Mouse (Mus musculus): ENCODE data around the gene Kcng1. TPM values are rescaled to one million over a fixed set of nuclear protein-coding genes. Genes with fewer than 3 reads are reported as not detected.

Kcng1 gene
- 0.18 and 0.48 TPM in 2 replicates for polyA plus RNA-seq (2015; fragmentation: Nextera tagmentation; extraction: Ambion mirVana)

DNA sequence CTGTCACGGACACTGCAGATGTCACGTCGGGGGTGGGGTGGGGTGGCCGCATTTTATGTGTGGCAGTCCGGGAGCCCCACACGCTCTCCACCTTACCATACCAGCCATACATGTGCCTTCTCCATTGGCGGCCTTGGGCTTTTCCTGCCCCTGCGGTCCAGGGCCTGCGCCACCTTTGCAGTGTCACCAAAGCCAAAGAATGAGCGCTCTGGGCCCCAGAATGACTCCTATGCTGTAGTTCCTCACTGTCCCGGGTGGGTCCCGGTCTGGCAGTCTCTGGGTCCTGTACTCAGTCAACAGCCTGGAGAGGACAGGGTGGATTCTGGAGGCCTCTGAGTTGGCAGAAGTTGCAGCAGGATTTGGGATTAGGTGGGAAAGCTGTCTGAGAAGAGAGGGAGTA is at the start of gene Kcng1:
Gene Kcng1, minus strand, starts transcription at position 155 of the 400 bp plus-strand sequence.
- Histone ChIP-seq H3K4me1 (replicated peaks) (peaks cover 20% of the 10 kb centered on the region), H3K27me3 (peaks cover 96% of the 10 kb centered on the region), H3K9ac (peak within 1 kb of the TSS; percentile 9), H3K4me3 (peak within 1 kb of the TSS; percentile 50), H3K36me3 (no peaks in the 10 kb centered on the region), H3K9me3 (replicated peaks) (peaks cover 7% of the 10 kb centered on the region), H3K4me2 (peak within 1 kb of the TSS; percentile 91), H3K27ac (no peak within 1 kb of the TSS)
- ATAC-seq (replicated peaks; ENCODE audit: insufficient number of reproducible peaks, insufficient read depth, low FRiP score, low read depth), result no peak
- WGBS, result 20% methylated on average over 12 of the region's 12 CpGs

DNA sequence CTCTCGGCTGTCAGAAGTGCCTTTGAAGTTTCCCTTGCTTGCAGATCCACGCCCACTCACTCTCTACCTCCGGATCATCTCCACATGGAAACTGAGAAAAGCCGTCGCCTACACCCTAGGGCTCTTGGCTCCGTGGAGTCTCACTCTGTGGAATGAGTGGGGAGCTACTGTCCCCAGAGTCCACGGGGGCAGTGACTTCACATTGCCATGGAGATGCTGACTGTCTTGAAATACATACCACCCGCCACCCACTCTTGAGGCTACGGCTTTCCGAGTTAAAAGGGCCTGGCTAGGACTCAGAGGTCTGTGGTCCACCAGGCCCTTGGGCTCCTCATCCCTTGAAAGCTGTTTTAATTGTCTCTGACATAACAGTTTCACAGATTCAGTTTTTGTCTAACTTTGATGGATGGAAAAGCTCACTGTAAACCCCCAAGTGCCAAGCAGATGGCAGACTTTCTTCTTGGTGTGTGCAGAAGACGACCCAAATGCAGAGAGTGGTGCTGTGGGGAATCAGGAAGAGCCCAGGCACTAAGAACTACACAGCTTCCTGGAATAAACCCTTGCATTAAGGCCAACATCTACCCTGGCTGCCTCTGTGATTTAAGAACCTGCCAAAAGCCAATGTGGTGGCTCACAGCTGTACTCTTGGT is 49.0 kb upstream of the Kcng1 start:
- ATAC-seq (replicated peaks; ENCODE audit: insufficient number of reproducible peaks, insufficient read depth, low FRiP score, low read depth), result no peak
- no peaks in the 10 kb centered on the region for H3K9me3 ChIP-seq (replicated peaks)
- no peak overlapping the region for H3K27ac ChIP-seq
- WGBS, result 62% methylated on average over 11 of the region's 11 CpGs
- peaks cover 4% of the 10 kb centered on the region; the same call in 1 of the 2 replicates for H3K27me3 ChIP-seq
- H3K4me2 ChIP-seq, result no peak overlapping the region
- peaks cover 8% of the 10 kb centered on the region; the same call in 1 of the 2 replicates for H3K4me1 ChIP-seq (replicated peaks)
- H3K9ac ChIP-seq, result no peak overlapping the region
- H3K4me3 ChIP-seq, result no peak overlapping the region
- H3K36me3 ChIP-seq, result no peaks in the 10 kb centered on the region

DNA sequence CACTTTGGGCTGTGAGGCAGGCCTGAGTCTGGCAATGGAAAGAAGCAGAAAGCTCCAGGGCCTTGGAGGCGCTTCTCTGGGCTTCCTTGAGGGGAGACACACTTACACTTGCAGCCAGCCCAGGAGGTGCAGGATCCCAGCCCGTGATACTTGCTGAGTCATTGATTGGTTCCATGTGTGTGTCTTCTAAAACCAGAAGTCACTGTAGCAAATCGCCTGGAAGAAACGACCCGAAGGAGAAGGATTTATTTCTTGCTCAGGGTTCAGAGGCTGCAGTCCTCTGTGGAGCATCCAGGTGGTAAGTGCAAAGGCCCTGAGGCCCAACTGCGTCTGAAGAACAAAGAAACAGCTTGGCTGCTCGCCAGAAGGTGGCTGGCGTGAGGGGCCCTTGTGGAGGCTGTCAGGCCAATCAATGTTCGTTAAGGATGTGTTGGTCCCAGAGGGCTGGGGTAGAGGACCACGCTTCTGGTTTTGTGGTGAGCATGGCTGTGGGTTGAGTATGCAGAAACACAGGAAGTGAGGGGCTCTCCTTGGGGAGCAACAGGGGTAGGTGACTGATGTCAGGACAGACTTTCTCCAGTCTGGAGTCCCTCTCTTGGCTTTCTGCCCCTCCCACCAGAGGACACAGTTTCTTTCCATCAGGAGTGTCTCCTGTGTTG is 40.3 kb upstream of the Kcng1 start:
- 65% methylated on average over 10 of the region's 10 CpGs for WGBS
- Histone ChIP-seq H3K27ac (no peak overlapping the region), H3K36me3 (no peaks in the 10 kb centered on the region), H3K9ac (no peak overlapping the region), H3K4me2 (no peak overlapping the region), H3K4me1 (replicated peaks) (no peaks in the 10 kb centered on the region), H3K27me3 (peaks cover 22% of the 10 kb centered on the region), H3K4me3 (no peak overlapping the region), H3K9me3 (replicated peaks) (no peaks in the 10 kb centered on the region; the same call in 1 of the 2 replicates)
- no peak for ATAC-seq (replicated peaks; ENCODE audit: insufficient number of reproducible peaks, insufficient read depth, low FRiP score, low read depth)

DNA sequence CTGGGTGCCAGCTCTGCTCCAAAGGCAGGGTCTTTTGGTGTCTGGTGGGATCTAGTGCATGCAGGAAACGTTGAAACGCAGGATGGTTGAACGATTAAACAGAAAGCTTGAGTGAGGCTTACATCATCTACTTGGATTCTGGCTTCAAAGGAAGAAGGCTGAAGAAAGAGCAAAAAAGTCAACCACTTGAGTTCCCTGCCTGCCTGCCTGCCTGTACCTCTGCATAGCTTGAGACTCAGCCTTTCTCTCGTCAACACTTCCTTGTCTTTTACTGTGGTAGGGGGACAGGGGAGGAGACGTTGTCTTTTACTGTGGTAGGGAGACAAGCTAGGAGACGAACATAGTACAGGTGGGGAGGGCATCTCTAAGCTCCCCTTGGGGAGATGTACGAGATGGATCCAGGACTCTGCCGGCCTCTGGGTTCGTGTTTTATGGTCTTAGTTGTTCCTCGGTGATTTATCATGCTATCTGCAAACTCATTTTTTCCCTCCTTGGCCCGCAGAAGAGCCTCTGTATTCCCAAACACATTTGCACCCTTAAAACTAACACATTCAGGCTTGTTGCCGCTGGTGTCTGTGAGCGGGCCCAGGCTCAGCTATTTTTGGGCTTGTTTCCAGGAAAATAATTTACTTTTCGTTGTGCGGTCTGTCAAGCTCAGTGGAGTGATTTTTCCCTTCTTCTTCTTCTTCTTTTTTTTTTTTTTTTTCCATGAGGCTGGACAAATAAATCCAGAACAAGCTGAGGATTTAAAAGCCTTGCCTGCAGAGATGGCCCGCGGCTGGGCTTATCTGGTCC is 39.0 kb upstream of the Kcng1 start:
- H3K4me3 ChIP-seq, result no peak overlapping the region
- no peak overlapping the region for H3K4me2 ChIP-seq
- WGBS, result 58% methylated on average over 17 of the region's 17 CpGs
- H3K27ac ChIP-seq, result no peak overlapping the region
- H3K36me3 ChIP-seq, result no peaks in the 10 kb centered on the region
- no peak overlapping the region for H3K9ac ChIP-seq
- no peaks in the 10 kb centered on the region for H3K4me1 ChIP-seq (replicated peaks)
- peaks cover 34% of the 10 kb centered on the region for H3K27me3 ChIP-seq
- no peak for ATAC-seq (replicated peaks; ENCODE audit: insufficient number of reproducible peaks, insufficient read depth, low FRiP score, low read depth)
- H3K9me3 ChIP-seq (replicated peaks), result no peaks in the 10 kb centered on the region; the same call in 1 of the 2 replicates

DNA sequence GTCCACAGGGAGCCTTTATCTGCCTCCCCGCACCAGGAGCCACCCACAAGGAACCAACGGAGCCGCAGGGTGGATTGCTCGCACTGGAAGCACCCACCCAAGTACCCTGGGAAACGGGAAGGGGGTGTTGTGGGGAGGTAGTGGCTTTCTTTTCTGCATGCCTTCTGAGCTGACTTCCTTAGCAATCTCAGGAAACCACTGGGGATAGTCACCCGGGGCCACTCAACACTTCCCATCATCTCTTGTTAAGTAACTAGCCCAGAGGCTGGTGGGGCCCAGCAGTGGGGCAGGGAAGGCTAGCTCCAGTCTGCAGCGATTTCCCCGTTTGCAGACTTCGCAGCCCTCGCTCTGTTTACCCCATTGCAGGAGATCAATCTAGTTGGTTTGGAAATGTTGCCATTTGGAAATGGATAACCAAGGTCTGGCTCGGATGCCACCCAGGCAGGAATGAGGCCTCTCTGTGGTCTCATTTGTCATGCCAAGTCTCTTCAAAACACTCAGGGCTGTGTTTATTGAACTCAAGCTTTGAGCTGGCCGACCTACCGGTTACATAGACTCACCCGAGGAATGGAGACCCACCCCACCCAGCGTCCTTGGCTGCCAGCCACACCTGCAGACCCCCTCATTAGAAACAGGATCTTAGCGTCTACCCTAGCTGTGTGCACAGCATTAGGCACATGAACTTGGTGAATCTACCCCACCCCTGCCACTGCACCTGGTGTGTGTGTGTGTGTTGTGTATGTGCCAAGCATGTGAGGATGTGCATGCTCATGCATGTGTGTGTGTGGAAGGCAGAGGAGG is 33.3 kb upstream of the Kcng1 start:
- Histone ChIP-seq H3K9me3 (replicated peaks) (no peaks in the 10 kb centered on the region), H3K4me1 (replicated peaks) (no peaks in the 10 kb centered on the region), H3K4me2 (no peak overlapping the region), H3K27me3 (peaks cover 51% of the 10 kb centered on the region), H3K27ac (no peak overlapping the region), H3K36me3 (no peaks in the 10 kb centered on the region), H3K9ac (no peak overlapping the region), H3K4me3 (no peak overlapping the region)
- WGBS, result 44% methylated on average over 16 of the region's 16 CpGs
- no peak for ATAC-seq (replicated peaks; ENCODE audit: insufficient number of reproducible peaks, insufficient read depth, low FRiP score, low read depth)

- WGBS, result 38% methylated on average over 4 of the region's 4 CpGs
- no peak overlapping the region for H3K4me3 ChIP-seq
- H3K9ac ChIP-seq, result no peak overlapping the region
- no peaks in the 10 kb centered on the region for H3K4me1 ChIP-seq (replicated peaks)
- ATAC-seq (replicated peaks; ENCODE audit: insufficient number of reproducible peaks, insufficient read depth, low FRiP score, low read depth), result no peak
- no peaks in the 10 kb centered on the region for H3K9me3 ChIP-seq (replicated peaks)
- no peak overlapping the region for H3K4me2 ChIP-seq
- no peaks in the 10 kb centered on the region for H3K36me3 ChIP-seq
- peaks cover 38% of the 10 kb centered on the region for H3K27me3 ChIP-seq
- H3K27ac ChIP-seq, result no peak overlapping the region
Measured at GRCm38 (mm10) chr2:168312504-168312903, 31.0 kb upstream of the Kcng1 start.

GRCm38 (mm10) chr2:168311006-168311405 is 29.5 kb upstream of the Kcng1 start:
- H3K4me2 ChIP-seq, result no peak overlapping the region
- no peak overlapping the region for H3K27ac ChIP-seq
- H3K9ac ChIP-seq, result no peak overlapping the region
- H3K27me3 ChIP-seq, result peaks cover 38% of the 10 kb centered on the region
- H3K36me3 ChIP-seq, result no peaks in the 10 kb centered on the region
- WGBS, result 89% methylated on average over 16 of the region's 16 CpGs
- no peaks in the 10 kb centered on the region for H3K9me3 ChIP-seq (replicated peaks)
- ATAC-seq (replicated peaks; ENCODE audit: insufficient number of reproducible peaks, insufficient read depth, low FRiP score, low read depth), result no peak
- H3K4me1 ChIP-seq (replicated peaks), result no peaks in the 10 kb centered on the region
- H3K4me3 ChIP-seq, result no peak overlapping the region

DNA sequence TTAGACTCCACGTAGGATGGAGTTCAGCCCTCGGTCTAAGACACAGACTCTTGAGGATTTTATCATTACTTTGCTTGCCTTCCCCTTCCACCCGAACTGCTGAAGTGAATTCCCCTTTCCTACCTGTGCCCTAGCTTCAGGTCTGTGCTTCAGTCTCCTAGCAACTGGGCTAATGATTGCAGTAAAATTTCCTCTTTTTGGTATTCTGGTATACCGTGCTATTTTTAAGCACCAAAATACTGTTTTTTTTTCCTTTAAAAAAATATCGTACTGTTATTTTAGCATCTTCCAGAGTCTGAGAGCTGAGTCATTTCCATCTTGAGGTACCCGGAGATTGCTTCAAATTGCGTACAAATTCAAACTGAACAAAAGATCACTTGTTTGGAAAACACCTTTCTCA is 27.4 kb upstream of the Kcng1 start:
- H3K36me3 ChIP-seq, result no peaks in the 10 kb centered on the region
- H3K27ac ChIP-seq, result no peak overlapping the region
- no peaks in the 10 kb centered on the region for H3K9me3 ChIP-seq (replicated peaks)
- ATAC-seq (replicated peaks; ENCODE audit: insufficient number of reproducible peaks, insufficient read depth, low FRiP score, low read depth), result no peak
- no peak overlapping the region for H3K9ac ChIP-seq
- H3K27me3 ChIP-seq, result peaks cover 21% of the 10 kb centered on the region
- WGBS, result 58% methylated on average over 7 of the region's 7 CpGs
- no peak overlapping the region for H3K4me2 ChIP-seq
- no peak overlapping the region for H3K4me3 ChIP-seq
- no peaks in the 10 kb centered on the region for H3K4me1 ChIP-seq (replicated peaks)

- H3K4me2 ChIP-seq, result no peak overlapping the region
Measured at GRCm38 (mm10) chr2:168299650-168300049, 18.1 kb upstream of the Kcng1 start.

DNA sequence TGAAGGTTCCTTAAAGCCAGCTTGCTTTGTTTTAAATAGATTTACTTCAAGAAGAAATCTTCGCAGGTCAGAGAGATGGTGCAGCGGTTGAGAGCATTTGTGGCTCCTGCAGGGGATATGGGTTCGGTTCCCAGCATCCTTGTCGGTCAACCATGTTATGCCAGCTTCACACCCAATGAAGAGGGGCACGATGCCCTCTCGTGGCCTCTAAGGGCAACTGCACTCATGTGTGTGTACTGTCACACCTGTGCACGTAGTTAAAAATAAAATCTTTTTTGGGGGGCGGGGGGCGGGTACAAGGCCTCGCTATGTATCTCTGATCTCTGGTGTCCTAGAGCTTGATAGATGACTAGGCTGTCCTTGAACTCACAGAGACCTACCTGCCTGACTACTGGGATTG is 15.0 kb upstream of the Kcng1 start:
- H3K9ac ChIP-seq, result no peak overlapping the region
- H3K27me3 ChIP-seq, result peaks cover 74% of the 10 kb centered on the region
- H3K27ac ChIP-seq, result no peak overlapping the region
- peaks cover 16% of the 10 kb centered on the region for H3K4me1 ChIP-seq (replicated peaks)
- no peak overlapping the region for H3K4me3 ChIP-seq
- WGBS, result 80% methylated on average over 10 of the region's 10 CpGs
- H3K9me3 ChIP-seq (replicated peaks), result no peaks in the 10 kb centered on the region
- no peak for ATAC-seq (replicated peaks; ENCODE audit: insufficient number of reproducible peaks, insufficient read depth, low FRiP score, low read depth)
- no peak overlapping the region for H3K4me2 ChIP-seq
- H3K36me3 ChIP-seq, result no peaks in the 10 kb centered on the region

More at GRCm38 (mm10) chr2:168299650-168300049, 18.1 kb upstream of the Kcng1 start:
- Histone ChIP-seq H3K4me3 (no peak overlapping the region), H3K36me3 (no peaks in the 10 kb centered on the region), H3K4me1 (replicated peaks) (0 out of 2 replicates have a peak, but pooled peaks cover 3% of the 10 kb centered on the region), H3K27ac (no peak overlapping the region), H3K9ac (no peak overlapping the region), H3K27me3 (peaks cover 72% of the 10 kb centered on the region), H3K9me3 (replicated peaks) (no peaks in the 10 kb centered on the region)
- WGBS, result 78% methylated on average over 8 of the region's 8 CpGs
- no peak for ATAC-seq (replicated peaks; ENCODE audit: insufficient number of reproducible peaks, insufficient read depth, low FRiP score, low read depth)

- ATAC-seq (replicated peaks; ENCODE audit: insufficient number of reproducible peaks, insufficient read depth, low FRiP score, low read depth), result no peak
- no peak overlapping the region for H3K27ac ChIP-seq
- no peak overlapping the region for H3K9ac ChIP-seq
- 14% methylated on average over 6 of the region's 6 CpGs for WGBS
- peaks cover 72% of the 10 kb centered on the region for H3K27me3 ChIP-seq
- H3K36me3 ChIP-seq, result no peaks in the 10 kb centered on the region
- peak overlapping the region; percentile 21; the same call in 1 of the 2 replicates for H3K4me2 ChIP-seq
- H3K4me3 ChIP-seq, result no peak overlapping the region
- H3K4me1 ChIP-seq (replicated peaks), result peaks cover 12% of the 10 kb centered on the region
- 0 out of 2 replicates have a peak, but pooled peaks cover 11% of the 10 kb centered on the region for H3K9me3 ChIP-seq (replicated peaks)
Measured at GRCm38 (mm10) chr2:168292521-168292920, 11.0 kb upstream of the Kcng1 start.

Data from heart, embryonic 15.5 days (tissue).